Mouse (Mus musculus) ES-E14 (cell line): Measurements from ENCODE around the gene Myd88. TPM values are rescaled to one million over a fixed set of nuclear protein-coding genes. Genes with fewer than 3 reads are reported as not detected.
A peak's percentile ranks its signal among the peaks of the same experiment; 100 is the strongest.

ENCODE experiments used
- DNase-seq: peaks from one replicate; pipeline ENCODE4 v3.0.0-alpha.2; 2013; ENCODE audit warnings: low read depth, low spot score
- H3K27ac ChIP-seq: 2 replicates; pipeline ENCODE4 v1.5.1; 2012; ENCODE audit warnings: low read depth, mild to moderate bottlenecking, low read length, moderate library complexity, mixed read lengths; ENCODE audit not compliant: poor library complexity, insufficient read depth, severe bottlenecking
- H3K36me3 ChIP-seq: 2 replicates; pipeline ENCODE4 v1.6.1; 2012; ENCODE audit warnings: mild to moderate bottlenecking, low read length, moderate library complexity, mixed read lengths; ENCODE audit not compliant: control insufficient read depth, poor library complexity, insufficient read depth, severe bottlenecking
- H3K4me1 ChIP-seq, 2 experiments: fragments of 150-350 bp in 1 of 2; sonication (generic) in 1 of 2; 2 replicates each; pipeline ENCODE4 v1.6.1; 2012; ENCODE audit warnings: low read length in 2 of 2, mild to moderate bottlenecking in 1 of 2, mixed read lengths in 1 of 2; ENCODE audit not compliant: control insufficient read depth in 2 of 2, insufficient read depth in 2 of 2, poor library complexity in 1 of 2
- H3K4me3 ChIP-seq, 2 experiments: fragments of 150-350 bp in 1 of 2; sonication (generic) in 1 of 2; 2 replicates each; pipeline ENCODE4 v1.5.1; 2012; ENCODE audit warnings: low read length in 2 of 2, low read depth in 1 of 2, mild to moderate bottlenecking in 1 of 2, mixed read lengths in 1 of 2; ENCODE audit not compliant: insufficient read depth in 1 of 2, poor library complexity in 1 of 2, severe bottlenecking in 1 of 2
- H3K9ac ChIP-seq: 2 replicates; pipeline ENCODE4 v1.6.1; 2012; ENCODE audit warnings: low read depth, mild to moderate bottlenecking, low read length, mixed read lengths; ENCODE audit not compliant: poor library complexity, insufficient read depth, severe bottlenecking
- H3K9me3 ChIP-seq: fragments of 150-350 bp; sonication (generic); 2 replicates; pipeline ENCODE4 v1.6.1; 2012; ENCODE audit warnings: low read depth, mild to moderate bottlenecking, low read length; ENCODE audit not compliant: control insufficient read depth, insufficient read depth
- CHD2 ChIP-seq: IDR thresholded peaks from 2 replicates; pipeline ENCODE4 v1.6.1; 2014; ENCODE audit warnings: mild to moderate bottlenecking, low read depth, low read length, inconsistent platforms
- HCFC1 ChIP-seq: IDR thresholded peaks from 2 replicates; pipeline ENCODE4 v1.6.1; 2012; ENCODE audit warnings: low read length, inconsistent platforms, borderline replicate concordance; ENCODE audit not compliant: insufficient read depth
- MAFK ChIP-seq: IDR thresholded peaks from 2 replicates; pipeline ENCODE4 v1.6.1; 2014; ENCODE audit warnings: mild to moderate bottlenecking, low read depth, low read length, inconsistent platforms; ENCODE audit not compliant: insufficient read depth
- ZC3H11A ChIP-seq: IDR thresholded peaks from 2 replicates; pipeline ENCODE4 v1.6.1; 2012; ENCODE audit warnings: low read depth, mild to moderate bottlenecking, inconsistent platforms, low read length, borderline replicate concordance
- ZNF384 ChIP-seq: IDR thresholded peaks from 2 replicates; pipeline ENCODE4 v1.6.1; 2012; ENCODE audit warnings: low read depth, low read length, inconsistent platforms
- in situ Hi-C, 2 experiments: fragments of 600-800 bp; cut with MboI; formaldehyde crosslinking; loops; one replicate each; pipeline ENCODE4 v1.15.1; 2025; ENCODE audit warnings: low sequenced_read_pairs in 2 of 2, inconsistent platforms in 1 of 2; ENCODE audit not compliant: unreplicated experiment in 2 of 2
- total RNA-seq: library from RNA; depleted of rRNA; stranded (reverse); fragments of 300-350 nt; gene quantifications from 2 replicates; pipeline ENCODE4 v1.2.3, GENCODE M21; 2012; rRNA removed

Gene Myd88
- 4.2 and 5.4 TPM in 2 replicates for total RNA-seq

- H3K36me3 ChIP-seq: peaks cover 17% of the 10 kb centered on the region; the same call in 1 of the 2 replicates
- peak within 1 kb of the TSS; percentile 78 to 81 for H3K4me3 ChIP-seq
- peak; percentile 98 for DNase-seq
- peak within 1 kb of the TSS; percentile 68 for H3K27ac ChIP-seq
- peaks cover 3 to 14% of the 10 kb centered on the region in 2 experiments; a peak in 2 of 4 replicates for H3K4me1 ChIP-seq
- in situ Hi-C loops: no loop called here
- no peak for TF ChIP-seq HCFC1
- no peak for TF ChIP-seq ZC3H11A
- no peak for TF ChIP-seq MAFK
- TF ChIP-seq CHD2: no peak
- no peak for TF ChIP-seq ZNF384
- no peaks in the 10 kb centered on the region for H3K9me3 ChIP-seq
- H3K9ac ChIP-seq: peak within 1 kb of the TSS; percentile 84
These were observed at the start of gene Myd88 for GRCm38 (mm10) chr9:119340909-119341816. Myd88 (minus strand) TSS chr9:119341411.

GRCm38 (mm10) chr9:119390214-119390613 lies 49.0 kb upstream of the Myd88 start:
- in situ Hi-C loops: no loop called here
- H3K9ac ChIP-seq: no peak overlapping the region
- peaks cover 7% of the 10 kb centered on the region for H3K36me3 ChIP-seq
- no peaks in the 10 kb centered on the region for H3K9me3 ChIP-seq
- H3K4me3 ChIP-seq: no peak overlapping the region
- H3K27ac ChIP-seq: no peak overlapping the region
- no peak for DNase-seq
- TF ChIP-seq HCFC1 (no peak), ZNF384 (no peak), ZC3H11A (no peak), CHD2 (no peak), MAFK (no peak)
- H3K4me1 ChIP-seq: peaks cover 0 to 6% of the 10 kb centered on the region in 2 experiments; a peak in 1 of 4 replicates

GRCm38 (mm10) chr9:119388956-119389355 lies 47.7 kb upstream of the Myd88 start:
- DNase-seq: peak; percentile 73
- in situ Hi-C loops: no loop called here
- H3K27ac ChIP-seq: no peak overlapping the region
- no peak overlapping the region for H3K9ac ChIP-seq
- no peak overlapping the region for H3K4me3 ChIP-seq
- H3K36me3 ChIP-seq: peaks cover 7% of the 10 kb centered on the region
- no peaks in the 10 kb centered on the region for H3K9me3 ChIP-seq
- peaks cover 0 to 6% of the 10 kb centered on the region in 2 experiments; a peak in 1 of 4 replicates for H3K4me1 ChIP-seq
- no peak for TF ChIP-seq HCFC1
- TF ChIP-seq ZNF384: no peak
- TF ChIP-seq ZC3H11A: no peak
- no peak for TF ChIP-seq MAFK
- TF ChIP-seq CHD2: no peak

GRCm38 (mm10) chr9:119382603-119383002 lies 41.4 kb upstream of the Myd88 start:
- peaks cover 15% of the 10 kb centered on the region for H3K36me3 ChIP-seq
- DNase-seq: no peak
- in situ Hi-C loops: no loop called here

More at GRCm38 (mm10) chr9:119382603-119383002, 41.4 kb upstream of the Myd88 start:
- Histone ChIP-seq H3K4me3 (no peak overlapping the region), H3K27ac (no peak overlapping the region), H3K9me3 (no peaks in the 10 kb centered on the region), H3K4me1 (no peaks in the 10 kb centered on the region), H3K9ac (no peak overlapping the region)
- TF ChIP-seq CHD2 (no peak), HCFC1 (no peak), MAFK (no peak), ZC3H11A (no peak), ZNF384 (no peak)
